Mouse (Mus musculus) hindbrain, postnatal 0 days (tissue): ENCODE results near the gene Ercc2. TPM values are rescaled to one million over a fixed set of nuclear protein-coding genes. Genes with fewer than 3 reads are reported as not detected.

ENCODE experiments used
- ATAC-seq: fragments of 200-750 bp; cut with Nextera tagmentation; 2 replicates; pipeline ENCODE4 v1.8.0; 2017; ENCODE audit warnings: mild to moderate bottlenecking, moderate TSS enrichment, moderate library complexity
- DNase-seq: peaks from one replicate; pipeline ENCODE4 v3.0.0-alpha.2; 2015; ENCODE audit warnings: low spot score
- H3K27ac ChIP-seq: fragments of 300-500 bp; sonication (generic); 2 replicates; pipeline ENCODE4 v1.5.1; 2014; ENCODE audit warnings: mild to moderate bottlenecking
- H3K27me3 ChIP-seq: fragments of 300-500 bp; sonication (generic); 2 replicates; pipeline ENCODE4 v1.6.1; 2014; ENCODE audit warnings: low read length, mixed read lengths; ENCODE audit not compliant: insufficient read depth
- H3K36me3 ChIP-seq: fragments of 300-500 bp; sonication (generic); 2 replicates; pipeline ENCODE4 v1.6.1; 2014; ENCODE audit warnings: low read length, mixed read lengths; ENCODE audit not compliant: insufficient read depth
- H3K4me1 ChIP-seq: fragments of 300-500 bp; sonication (generic); 2 replicates; pipeline ENCODE4 v1.6.1; 2014; ENCODE audit warnings: antibody characterized with exemption, low read length, mixed read lengths; ENCODE audit not compliant: insufficient read depth
- H3K4me2 ChIP-seq: fragments of 300-500 bp; sonication (generic); 2 replicates; pipeline ENCODE4 v1.6.1; 2014; ENCODE audit warnings: low read depth, mild to moderate bottlenecking, low read length, moderate library complexity, mixed read lengths
- H3K4me3 ChIP-seq: fragments of 300-500 bp; sonication (generic); 2 replicates; pipeline ENCODE4 v1.5.1; 2014; ENCODE audit warnings: low read length
- H3K9ac ChIP-seq: fragments of 300-500 bp; sonication (generic); replicated peaks from 2 replicates; pipeline ENCODE4 v1.6.1; 2014; ENCODE audit warnings: mild to moderate bottlenecking, low read length, moderate library complexity, mixed read lengths
- H3K9me3 ChIP-seq: fragments of 300-500 bp; sonication (generic); 2 replicates; pipeline ENCODE4 v1.6.1; 2016; ENCODE audit warnings: low read length, mixed read lengths
- CTCF ChIP-seq: IDR thresholded peaks from 2 replicates; pipeline ENCODE4 v1.5.1; 2016; ENCODE audit warnings: antibody characterized with exemption, control low read depth, low read depth
- WGBS: fragments of 180-500 bp; shearing (Covaris S2); extraction: QIAGEN DNeasy Blood & Tissue Kit; methylation state at CpG from one replicate; pipeline ENCODE4 v1.1.7; 2014; 5-methylcytosine and 5-hydroxymethylcytosine counted together
- polyA plus RNA-seq: library from polyadenylated mRNA; unstranded; fragments of >200 nt; fragmentation: Nextera tagmentation; extraction: Ambion mirVana; gene quantifications from 2 replicates; pipeline ENCODE4 v1.2.1, GENCODE M21; 2015
- total RNA-seq: library from RNA; depleted of rRNA; stranded (reverse); fragments of >200 nt; gene quantifications from 2 replicates; pipeline ENCODE4 v1.2.3, GENCODE M21; 2014

Gene Ercc2
- total and polyA plus RNA-seq, 2 experiments from 2014 or later, result 19.9 to 57.3 TPM

GRCm38 (mm10) chr7:19349188-19349915 lies 32.5 kb upstream of the Ercc2 start:
- H3K27ac ChIP-seq, result no peak overlapping the region
- H3K36me3 ChIP-seq, result peaks cover 17% of the 10 kb centered on the region; the same call in 1 of the 2 replicates
- no peak overlapping the region for H3K4me3 ChIP-seq
- no peak for TF ChIP-seq CTCF
- H3K4me1 ChIP-seq, result peaks cover 7% of the 10 kb centered on the region; the same call in 1 of the 2 replicates
- WGBS, result 91% methylated on average over 13 of the region's 13 CpGs
- ATAC-seq, result no peak
- DNase-seq, result no peak
- no peak overlapping the region for H3K4me2 ChIP-seq
- H3K9me3 ChIP-seq, result no peaks in the 10 kb centered on the region
- no peaks in the 10 kb centered on the region for H3K27me3 ChIP-seq
- no peak overlapping the region for H3K9ac ChIP-seq

GRCm38 (mm10) chr7:19350221-19350620 lies 31.6 kb upstream of the Ercc2 start:
- peaks cover 23% of the 10 kb centered on the region; the same call in 1 of the 2 replicates for H3K36me3 ChIP-seq
- 94% methylated on average over 8 of the region's 8 CpGs for WGBS
- ATAC-seq, result no peak

GRCm38 (mm10) chr7:19354991-19355390 lies 26.8 kb upstream of the Ercc2 start:
- DNase-seq, result no peak
- WGBS, result 91% methylated on average over 5 of the region's 5 CpGs
- peaks cover 8% of the 10 kb centered on the region; the same call in 1 of the 2 replicates for H3K4me1 ChIP-seq

More at GRCm38 (mm10) chr7:19350221-19350620, 31.6 kb upstream of the Ercc2 start:
- no peak overlapping the region for H3K27ac ChIP-seq
- H3K4me2 ChIP-seq, result no peak overlapping the region
- no peak for TF ChIP-seq CTCF
- H3K4me3 ChIP-seq, result no peak overlapping the region
- DNase-seq, result no peak
- no peaks in the 10 kb centered on the region for H3K9me3 ChIP-seq
- H3K9ac ChIP-seq, result no peak overlapping the region
- no peaks in the 10 kb centered on the region for H3K27me3 ChIP-seq
- H3K4me1 ChIP-seq, result peaks cover 7% of the 10 kb centered on the region; the same call in 1 of the 2 replicates

GRCm38 (mm10) chr7:19356311-19356710 lies 25.5 kb upstream of the Ercc2 start:
- no peak overlapping the region for H3K27ac ChIP-seq
- peaks cover 8% of the 10 kb centered on the region; the same call in 1 of the 2 replicates for H3K4me1 ChIP-seq
- ATAC-seq (no peak), DNase-seq (no peak)
- no peaks in the 10 kb centered on the region for H3K9me3 ChIP-seq
- no peak overlapping the region for H3K9ac ChIP-seq
- H3K36me3 ChIP-seq, result peaks cover 22% of the 10 kb centered on the region
- H3K4me2 ChIP-seq, result no peak overlapping the region
- WGBS, result 64% methylated on average over 10 of the region's 10 CpGs
- H3K27me3 ChIP-seq, result no peaks in the 10 kb centered on the region
- no peak for TF ChIP-seq CTCF
- H3K4me3 ChIP-seq, result no peak overlapping the region

More at GRCm38 (mm10) chr7:19354991-19355390, 26.8 kb upstream of the Ercc2 start:
- Histone ChIP-seq H3K36me3 (peaks cover 22% of the 10 kb centered on the region), H3K4me3 (no peak overlapping the region), H3K9ac (no peak overlapping the region), H3K27ac (no peak overlapping the region), H3K4me2 (no peak overlapping the region), H3K9me3 (no peaks in the 10 kb centered on the region), H3K27me3 (no peaks in the 10 kb centered on the region)
- ATAC-seq, result no peak
- TF ChIP-seq CTCF, result no peak

- ATAC-seq (no peak), DNase-seq (no peak)
- H3K4me2 ChIP-seq, result peak overlapping the region; percentile 85; the same call in 1 of the 2 replicates
- no peaks in the 10 kb centered on the region for H3K27me3 ChIP-seq
- no peak overlapping the region for H3K4me3 ChIP-seq
- WGBS, result 90% methylated on average over 25 of the region's 25 CpGs
- no peak for TF ChIP-seq CTCF
- 0 out of 2 replicates have a peak overlapping the region, but pooled peaks have one; percentile 63 for H3K9ac ChIP-seq
- H3K36me3 ChIP-seq, result peaks cover 16% of the 10 kb centered on the region
- H3K27ac ChIP-seq, result no peak overlapping the region
- H3K9me3 ChIP-seq, result no peaks in the 10 kb centered on the region
- H3K4me1 ChIP-seq, result peaks cover 8% of the 10 kb centered on the region; the same call in 1 of the 2 replicates
Observed at GRCm38 (mm10) chr7:19357381-19358375, 24.1 kb upstream of the Ercc2 start.

GRCm38 (mm10) chr7:19358634-19359033 lies 23.2 kb upstream of the Ercc2 start:
- peak overlapping the region; percentile 85 for H3K4me2 ChIP-seq
- no peaks in the 10 kb centered on the region for H3K27me3 ChIP-seq
- no peak overlapping the region for H3K27ac ChIP-seq
- ATAC-seq (no peak), DNase-seq (no peak)
- peaks cover 13% of the 10 kb centered on the region for H3K36me3 ChIP-seq
- peak overlapping the region; percentile 72 for H3K4me3 ChIP-seq
- TF ChIP-seq CTCF, result no peak
- H3K9me3 ChIP-seq, result no peaks in the 10 kb centered on the region
- H3K9ac ChIP-seq, result peak overlapping the region; percentile 63
- H3K4me1 ChIP-seq, result peaks cover 8% of the 10 kb centered on the region; the same call in 1 of the 2 replicates
- 22% methylated on average over 13 of the region's 13 CpGs for WGBS
